Mouse (Mus musculus) CH12F3 (cell line): ENCODE data around the gene Obsl1.

Experiments
- in situ Hi-C: fragments of 300-500 bp; cut with MboI; formaldehyde crosslinking; loops from 2 replicates; pipeline ENCODE4 v1.14.3; 2020; ENCODE audit warnings: low sequenced_read_pairs

Obsl1 gene

DNA sequence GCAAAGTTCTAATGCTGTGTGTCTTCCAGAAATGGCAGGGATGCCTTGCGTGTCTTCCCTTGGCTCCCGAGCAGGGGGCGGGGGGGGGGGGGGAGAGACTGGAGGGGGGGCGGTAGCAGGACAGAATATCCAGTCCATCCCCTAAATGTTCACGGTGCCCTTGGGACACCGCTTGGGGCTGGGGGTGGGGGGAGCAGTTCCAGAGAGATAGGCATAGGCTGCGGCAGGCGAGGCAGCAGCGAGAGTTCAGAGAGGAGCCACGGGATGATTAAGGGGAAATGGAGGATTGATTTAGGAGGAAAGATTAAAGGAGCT is 48.6 kb downstream of the Obsl1 start:
- in situ Hi-C loops: no loop called here

DNA sequence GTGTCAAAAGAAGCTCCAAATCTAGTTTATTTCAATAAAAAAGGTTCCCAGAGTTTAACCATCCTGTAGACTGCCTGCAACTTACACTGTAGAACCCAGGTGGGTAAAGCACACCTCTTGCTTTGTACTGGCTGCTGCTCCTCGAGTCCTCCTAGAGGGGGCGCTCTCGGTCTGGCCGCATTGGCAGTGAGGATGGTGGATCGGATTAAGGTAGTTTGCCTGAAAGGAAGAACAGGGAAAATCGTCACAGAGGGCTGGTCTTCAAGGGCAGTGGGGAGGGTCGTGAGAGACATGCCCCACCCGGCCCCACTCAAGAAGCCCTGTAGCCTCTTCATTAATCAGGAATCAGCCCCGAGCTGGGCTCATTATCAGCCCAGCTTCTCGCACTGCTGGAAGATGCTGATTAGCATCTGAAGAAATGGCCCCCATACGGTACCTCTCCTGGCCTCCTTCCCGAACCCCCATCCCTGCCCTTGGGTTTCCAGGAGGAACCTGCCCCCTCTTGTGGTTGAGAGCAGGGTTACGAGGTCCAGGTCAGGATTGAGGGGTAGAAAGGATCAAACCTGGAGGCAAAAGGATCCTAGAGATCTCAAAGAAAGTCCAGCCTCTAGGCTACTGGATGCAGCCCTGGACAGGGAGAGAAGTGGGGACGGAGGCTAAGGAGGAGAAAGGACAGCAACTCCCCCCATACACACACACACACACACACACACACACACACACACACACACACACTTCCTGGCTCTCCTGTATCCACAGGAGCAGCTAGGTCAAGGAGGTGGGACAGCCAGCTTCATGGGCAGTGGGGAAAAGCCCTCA is 49.3 kb downstream of the Obsl1 start:
- in situ Hi-C loops: no loop called here

DNA sequence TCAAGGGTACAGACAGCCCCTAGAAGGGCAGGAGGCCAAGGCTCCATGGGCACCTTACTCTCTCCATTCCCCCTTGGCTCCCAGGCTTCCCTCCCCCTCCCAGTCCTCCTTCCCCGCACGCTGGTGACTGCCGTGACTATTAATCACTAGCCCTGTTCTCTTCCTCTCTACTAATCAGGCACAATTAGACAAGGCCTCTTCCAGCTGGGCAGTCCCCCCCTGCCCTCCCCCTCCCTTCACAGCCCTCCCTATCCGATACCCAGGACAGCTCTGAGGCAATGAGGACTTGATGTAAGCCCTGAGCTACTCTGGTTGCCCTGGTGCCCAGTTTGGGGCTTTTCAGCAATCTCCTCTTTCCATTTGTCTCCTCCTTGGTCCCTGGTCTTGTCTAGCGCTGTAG is 50.3 kb downstream of the Obsl1 start:
- in situ Hi-C loops: no loop called here

DNA sequence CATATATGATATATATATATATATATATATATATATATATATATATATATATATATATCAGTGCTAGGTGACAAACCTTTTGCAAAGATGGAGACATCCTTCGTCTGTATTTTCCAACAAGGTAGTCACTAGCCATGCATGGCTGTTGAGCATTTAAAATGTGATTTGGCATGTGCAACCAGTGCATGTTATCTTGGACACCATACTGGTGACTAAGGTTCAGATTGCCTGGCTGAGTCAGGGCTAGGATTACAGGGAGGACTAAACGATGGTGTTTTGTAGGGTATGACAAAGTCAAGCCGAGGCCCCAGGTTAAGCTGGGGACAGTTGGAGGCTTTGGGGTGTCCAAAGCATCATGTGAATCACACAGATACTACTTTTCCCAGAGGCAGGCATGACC is 50.8 kb downstream of the Obsl1 start:
- in situ Hi-C loops: no loop called here

DNA sequence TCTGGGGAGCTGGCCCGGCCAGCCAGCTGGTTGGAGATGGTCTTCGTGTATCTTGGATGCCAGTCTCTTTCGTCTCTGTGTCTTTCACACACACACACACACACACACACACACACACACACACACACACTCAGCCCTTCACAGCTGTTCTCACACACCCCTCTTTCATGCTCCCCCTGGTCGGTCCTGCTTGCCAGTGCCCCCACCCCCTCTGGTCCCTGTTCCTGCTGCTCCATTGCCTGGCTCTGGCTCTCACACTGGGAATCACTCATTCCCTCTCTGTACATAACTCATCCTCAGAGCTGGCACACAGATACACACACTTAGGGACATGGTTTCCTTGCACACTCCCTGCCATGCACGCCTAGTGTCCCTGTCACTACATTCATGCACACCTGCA is 54.4 kb downstream of the Obsl1 start:
- in situ Hi-C loops: no loop called here

DNA sequence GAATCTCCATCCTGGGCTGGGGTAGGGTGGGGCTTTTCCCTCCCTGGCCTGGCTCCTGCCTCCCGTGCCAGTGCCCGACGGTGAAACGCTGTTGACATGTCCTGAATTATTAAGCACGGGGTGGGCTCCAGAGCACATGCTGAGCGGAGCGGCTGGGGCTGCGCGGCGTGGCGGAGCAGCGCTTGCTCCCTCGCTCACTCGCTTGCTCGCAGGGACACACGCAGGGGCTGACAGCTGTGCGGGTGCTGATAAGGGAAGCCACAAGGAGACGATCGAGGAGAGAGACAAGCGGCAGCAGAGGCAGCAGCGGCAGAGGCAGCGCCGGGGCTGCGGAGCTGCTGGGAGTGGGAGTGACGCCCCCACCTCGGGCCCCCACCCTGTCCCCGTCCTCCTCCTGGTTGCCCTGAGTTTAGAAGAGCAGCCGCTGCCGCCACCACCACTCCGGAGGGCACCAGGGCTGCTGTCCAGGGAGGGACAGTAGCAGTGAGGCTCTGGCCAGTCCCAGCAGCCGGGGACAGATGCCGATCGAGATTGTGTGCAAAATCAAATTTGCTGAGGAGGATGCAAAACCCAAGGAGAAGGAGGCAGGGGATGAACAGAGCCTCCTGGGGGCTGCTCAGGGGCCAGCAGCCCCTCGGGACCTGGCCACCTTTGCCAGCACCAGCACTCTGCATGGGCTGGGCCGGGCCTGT is 55.8 kb downstream of the Obsl1 start, which contains the start of gene Asic4:
Gene Asic4, plus strand, starts transcription at position 123 of the 692 bp plus-strand sequence.
- in situ Hi-C loops: no loop called here

DNA sequence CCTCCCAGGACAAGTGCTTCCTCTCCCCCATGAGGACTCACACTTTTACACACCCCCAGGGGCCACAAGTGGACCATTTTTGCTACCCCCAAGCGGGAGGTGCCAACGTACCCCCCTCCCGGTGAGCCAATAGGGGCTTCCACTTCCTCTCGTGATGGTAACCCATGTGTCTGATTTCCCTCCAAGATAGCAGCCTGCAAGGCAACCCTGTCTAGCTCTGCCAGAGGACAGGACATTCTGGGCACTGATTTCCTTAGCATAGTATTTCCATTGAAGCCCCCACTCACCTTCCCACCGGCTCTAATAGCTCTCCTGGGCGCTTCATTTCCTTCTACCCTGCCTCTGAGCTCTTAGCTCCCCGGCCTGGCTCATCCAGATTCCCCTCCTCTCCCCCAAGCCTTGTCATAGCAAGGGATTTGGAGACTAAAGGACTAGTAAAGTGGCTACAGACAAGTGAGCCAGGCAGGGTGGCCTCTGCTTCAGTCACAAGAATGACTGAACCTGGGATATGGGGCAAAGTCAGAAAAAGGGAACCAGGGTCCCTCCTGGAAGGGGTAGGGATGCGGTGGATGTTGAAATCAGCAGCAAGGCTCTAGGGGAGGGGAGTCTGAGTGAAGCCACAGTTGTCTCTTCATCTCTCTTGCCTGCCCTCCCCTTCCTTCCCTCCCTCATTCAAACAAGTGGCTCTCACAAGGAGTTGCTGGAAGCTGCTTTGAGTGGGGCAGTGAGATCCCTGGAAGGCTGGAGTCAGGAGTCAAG is 56.7 kb downstream of the Obsl1 start:
- in situ Hi-C loops: no loop called here

DNA sequence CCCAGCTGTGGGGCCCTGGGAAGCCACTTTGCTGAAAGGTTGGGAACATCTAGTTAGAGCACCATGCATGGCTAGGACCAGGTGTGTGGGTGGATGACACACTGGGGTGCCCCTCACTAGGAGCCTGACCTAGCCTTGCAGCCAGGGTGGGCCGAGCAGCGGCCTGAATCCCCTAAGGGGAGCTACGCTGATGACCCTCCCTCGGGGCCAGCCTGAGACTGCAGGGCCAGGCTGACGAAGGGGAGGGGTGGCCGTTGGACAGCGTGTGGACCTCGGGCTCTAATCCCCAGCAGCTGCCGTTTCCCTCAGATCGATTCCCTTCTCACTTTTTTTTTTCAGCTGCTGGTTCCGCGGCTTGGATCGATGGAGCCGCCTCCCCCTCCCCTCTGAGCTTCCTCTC is 57.3 kb downstream of the Obsl1 start:
- in situ Hi-C loops: no loop called here

DNA sequence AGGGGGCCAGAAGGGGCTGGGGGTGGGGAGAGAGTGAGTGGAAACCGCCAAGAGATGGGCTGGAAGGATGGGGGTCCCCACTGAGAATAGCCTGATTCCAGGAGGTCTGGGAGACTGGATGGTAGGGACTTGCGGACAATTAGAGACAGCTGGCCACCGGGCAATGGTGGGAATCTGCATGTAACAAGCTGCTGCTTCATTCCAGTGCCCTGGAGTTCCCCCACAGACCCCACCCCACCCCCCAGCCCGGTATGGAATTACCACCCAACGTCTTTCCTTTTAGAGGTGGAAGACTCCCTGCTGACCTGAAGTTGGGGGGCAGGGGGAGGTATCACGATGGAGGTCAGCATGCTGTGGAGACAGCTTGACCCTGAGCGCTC is 58.2 kb downstream of the Obsl1 start:
- in situ Hi-C loops: no loop called here

DNA sequence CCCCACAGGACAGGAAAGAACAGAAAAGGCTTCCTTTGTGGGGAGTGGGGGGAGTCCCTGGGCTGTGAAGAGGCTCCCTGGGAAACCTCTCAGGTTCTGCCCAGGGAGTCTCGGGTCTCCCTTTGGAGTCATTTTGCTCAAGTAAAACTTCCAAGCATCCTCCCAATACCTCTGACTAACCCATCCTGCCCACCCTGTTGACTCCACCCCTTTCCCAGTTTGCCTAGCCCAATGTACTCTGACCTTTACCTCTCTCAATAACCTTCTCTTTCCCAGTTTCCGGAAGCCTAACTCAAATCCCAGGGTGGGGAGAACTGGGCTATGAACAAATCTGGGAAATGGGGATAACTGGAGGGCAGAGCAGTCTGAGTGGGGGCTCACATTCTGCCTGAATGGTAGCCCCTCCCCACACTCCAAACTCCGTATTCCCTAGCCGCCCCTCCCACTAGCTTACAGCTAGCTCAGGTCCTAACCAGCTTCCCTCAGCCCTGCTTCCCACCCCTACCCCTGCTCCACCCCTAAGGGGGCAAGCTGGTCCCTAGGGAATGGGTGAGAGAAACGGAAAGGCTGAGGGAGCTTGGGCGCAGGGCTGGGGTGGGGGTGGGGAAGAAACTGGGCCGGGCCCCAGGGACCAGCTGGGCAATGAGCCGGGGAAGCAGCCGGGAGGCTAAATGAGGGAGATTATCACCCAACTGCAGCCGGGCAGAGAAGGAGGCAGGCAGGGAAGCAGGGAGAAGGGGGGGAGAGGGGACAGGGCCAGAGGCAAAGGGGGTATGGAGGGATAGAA is 58.8 kb downstream of the Obsl1 start:
- in situ Hi-C loops: no loop called here

DNA sequence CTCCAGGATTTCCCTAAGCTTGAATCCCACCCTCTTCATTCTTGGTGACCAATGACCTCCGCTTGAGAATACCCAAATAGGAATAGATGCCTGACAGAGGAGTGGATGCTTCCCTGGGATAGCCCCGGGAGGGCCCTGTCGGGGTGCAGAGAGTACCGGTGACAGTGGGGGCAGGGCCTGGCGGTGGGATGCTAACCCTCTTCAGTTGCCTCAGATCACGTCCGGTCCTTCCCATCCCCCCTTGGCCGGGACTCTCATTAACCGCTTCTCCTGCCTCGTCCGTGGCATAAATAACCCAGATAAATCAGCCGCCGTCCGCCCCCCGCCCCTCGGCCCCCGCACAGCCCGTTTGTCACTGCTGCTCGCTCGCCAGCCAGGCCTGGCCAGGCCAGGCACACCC is 59.6 kb downstream of the Obsl1 start:
- in situ Hi-C loops: no loop called here

DNA sequence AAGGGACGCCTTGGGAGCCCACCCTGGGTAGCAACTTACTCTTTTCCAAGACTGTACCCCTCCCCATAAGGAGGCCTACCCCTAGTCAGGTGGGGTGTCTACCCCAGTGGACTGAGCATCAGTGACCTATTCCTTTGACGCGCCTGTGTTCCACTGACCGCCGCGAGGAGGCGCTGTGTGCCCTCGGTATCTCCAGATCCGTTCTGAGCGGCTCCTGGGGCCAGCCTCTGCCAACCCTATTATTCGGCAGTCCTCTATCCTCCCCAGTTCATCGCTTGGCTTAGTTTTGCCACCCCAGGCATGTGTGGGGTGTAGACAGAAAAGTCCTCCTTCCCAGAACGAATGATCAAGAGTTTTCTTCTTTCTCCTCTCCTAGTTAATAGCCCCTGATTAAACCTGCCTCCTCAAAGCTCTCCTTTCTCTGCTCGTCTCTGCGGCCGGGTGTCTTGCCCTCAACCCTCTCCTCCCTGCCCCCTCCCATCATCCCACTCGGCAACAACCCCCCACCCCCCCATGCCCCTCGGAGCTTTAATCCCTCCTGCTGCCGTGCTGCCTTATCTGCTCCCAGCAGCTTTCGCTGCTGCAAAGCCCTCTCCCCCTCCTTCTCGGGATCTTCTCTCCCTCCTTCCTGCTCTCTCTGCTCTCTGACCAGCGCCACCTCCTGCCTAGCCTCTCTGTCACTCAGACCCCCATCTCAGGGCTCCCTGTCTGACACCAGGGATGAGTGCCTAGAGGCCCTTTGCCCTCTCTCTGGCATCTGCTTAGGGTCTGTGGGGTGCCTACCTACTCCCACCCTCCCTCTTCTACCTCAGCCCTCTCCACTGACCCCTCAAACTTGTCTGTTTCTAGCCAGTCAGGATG is 60.3 kb downstream of the Obsl1 start:
- in situ Hi-C loops: no loop called here

DNA sequence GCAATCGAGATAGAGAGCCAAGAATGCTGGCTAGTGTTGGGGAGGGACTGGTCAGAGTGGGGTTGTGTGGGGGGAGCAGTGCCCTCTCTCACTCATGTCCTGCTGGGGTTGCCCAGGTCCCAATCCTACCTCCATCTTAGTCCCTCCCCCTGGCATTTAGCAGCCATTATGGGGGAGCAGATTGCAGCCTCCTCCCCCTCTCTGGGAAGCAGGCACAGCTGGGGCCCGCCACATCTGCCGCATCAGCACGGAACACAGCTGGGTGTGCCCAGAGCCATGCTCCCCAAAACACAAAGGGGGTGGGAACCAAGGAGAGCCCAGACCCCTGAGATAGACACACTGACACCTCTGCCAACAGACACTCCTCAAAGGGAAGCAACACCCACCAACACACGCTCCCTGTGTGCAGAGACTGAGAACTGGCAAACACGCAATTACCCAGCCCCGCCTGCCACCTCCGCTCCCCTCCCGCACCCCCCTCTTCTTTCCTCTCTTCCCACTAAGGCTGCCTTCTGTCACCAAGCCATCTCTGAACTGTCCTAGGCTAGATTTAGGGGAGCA is 61.0 kb downstream of the Obsl1 start:
- in situ Hi-C loops: no loop called here

DNA sequence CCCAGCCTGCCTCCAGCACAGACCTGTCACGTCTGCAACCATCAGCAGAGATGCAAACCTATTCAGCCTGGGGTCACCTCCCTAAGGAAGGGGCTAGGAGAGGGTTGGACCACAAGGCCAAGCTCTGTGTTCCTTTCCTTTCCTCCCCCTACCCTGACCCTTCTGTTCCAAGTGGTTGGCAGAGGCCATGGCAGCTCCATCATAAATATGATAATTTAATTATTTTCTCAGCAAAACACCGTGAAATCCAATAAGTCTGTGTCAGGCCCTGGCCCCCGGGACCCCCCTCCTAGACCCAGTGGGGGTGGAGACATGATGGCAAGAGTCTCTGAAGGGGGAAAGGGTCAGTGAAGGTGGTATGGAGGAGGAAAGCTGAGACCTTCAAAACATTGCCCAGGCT is 62.0 kb downstream of the Obsl1 start:
- in situ Hi-C loops: no loop called here

DNA sequence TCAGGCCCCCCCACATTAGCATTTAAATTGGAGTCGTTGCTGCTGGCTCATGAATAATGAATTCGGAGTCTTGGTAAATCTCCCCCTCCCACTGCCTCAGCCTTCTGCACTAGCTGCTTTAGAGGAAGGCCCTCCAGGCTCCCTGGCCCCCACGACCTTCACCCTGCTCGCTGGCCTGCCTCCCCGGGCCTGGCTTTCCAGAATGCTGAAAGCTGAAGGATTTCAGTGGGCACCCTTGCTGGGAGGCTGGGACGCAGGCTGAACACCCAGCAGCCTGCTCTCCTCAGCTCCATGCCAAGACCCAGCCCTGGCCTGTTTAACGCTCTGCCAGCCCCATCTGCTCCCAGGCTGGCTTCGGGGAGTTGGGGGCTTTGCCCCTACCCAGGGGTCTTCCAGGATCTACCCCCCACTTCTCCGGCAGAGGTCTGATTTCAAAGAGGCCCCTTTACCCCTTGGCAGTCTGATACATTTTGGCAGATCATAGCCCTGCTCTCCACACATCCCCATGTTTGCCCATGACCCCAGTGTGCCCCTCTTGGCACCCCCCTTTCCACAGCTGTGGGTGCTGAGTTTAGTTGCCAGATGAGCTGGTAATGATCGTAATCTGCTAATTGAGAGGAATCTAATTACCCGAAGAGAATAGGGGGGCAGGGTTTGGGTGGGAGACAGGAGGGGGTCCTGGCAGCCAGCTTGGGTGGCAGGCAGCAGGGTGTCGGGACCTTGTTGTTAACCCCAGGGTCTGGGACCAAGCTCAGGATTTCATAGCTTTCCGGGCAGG is 62.8 kb downstream of the Obsl1 start:
- in situ Hi-C loops: no loop called here

DNA sequence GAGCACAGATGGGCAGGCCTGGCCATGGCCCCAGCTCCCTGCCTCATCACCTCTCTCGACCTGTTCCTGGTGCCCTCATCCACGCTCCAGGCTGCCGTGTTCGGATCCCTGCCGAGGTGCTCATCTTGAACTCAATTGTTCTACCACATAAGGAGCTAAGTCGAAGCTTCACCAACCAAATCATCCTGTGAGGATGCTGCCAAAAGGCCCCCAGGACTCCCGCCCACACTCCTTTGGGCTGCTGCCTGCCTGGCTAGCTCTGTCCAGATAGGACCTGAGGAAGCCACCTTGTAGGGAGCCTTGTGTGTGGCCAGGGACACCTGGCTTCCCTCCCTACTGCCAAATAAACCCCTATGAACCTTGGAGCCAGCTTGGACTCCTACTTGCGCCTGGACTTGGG is 63.4 kb downstream of the Obsl1 start:
- in situ Hi-C loops: no loop called here

DNA sequence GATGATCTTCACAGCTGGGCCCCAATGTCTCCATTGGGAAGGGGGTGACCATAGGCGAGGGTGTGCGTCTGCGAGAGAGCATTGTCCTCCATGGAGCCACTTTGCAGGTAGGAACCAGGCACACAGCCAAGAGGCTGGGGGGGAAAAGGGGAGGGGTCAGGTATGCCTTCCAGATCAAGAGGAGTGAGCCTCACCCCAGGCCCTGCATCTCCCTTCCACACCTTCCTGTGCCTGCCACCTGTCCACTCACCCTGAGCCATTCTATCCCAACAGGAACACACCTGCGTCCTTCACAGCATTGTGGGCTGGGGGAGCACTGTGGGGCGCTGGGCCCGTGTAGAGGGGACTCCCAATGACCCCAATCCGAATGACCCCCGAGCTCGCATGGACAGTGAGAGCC is 64.1 kb downstream of the Obsl1 start:
- in situ Hi-C loops: no loop called here

DNA sequence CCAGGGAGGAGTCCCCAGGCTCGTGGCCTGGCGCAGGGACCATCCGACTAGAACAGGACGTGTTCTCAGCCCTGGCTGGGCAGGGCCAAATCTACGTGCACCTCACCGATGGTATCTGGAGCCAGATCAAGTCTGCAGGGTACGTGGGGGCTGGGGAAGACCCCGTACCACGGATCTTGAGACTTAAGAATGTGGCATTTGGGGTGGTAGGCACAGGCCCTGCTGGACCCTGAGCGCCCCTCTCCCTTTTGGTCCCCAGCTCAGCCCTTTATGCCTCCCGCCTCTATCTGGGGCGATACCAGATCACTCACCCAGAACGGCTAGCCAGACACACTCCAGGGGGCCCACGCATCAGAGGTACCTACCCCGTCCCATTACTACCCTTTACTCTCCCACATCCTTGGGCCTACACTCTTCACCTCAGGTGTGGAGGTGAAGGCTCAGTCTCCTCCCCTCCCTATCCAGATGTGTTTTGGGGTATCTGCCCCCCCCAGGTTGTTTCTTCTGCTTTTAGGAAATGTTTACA is 64.7 kb downstream of the Obsl1 start:
- in situ Hi-C loops: no loop called here

DNA sequence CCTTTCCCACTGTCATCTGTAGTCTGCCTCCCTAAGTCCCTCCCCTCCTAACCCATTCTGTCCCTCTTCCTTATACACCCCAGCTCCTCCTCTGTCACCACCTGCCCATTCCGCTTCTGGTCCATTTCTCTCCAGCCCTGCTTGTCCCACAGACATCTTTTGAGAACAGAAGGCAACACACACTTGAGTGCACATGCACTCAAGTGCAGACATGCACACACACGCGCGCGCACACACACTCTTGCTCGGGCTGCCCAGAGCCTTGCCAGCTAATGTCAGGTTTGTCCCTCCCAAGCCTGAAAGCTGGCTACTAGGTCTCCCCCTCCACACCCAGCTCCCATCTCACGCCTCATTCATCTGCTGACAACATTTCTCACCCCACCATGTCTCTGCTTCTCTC is 65.6 kb downstream of the Obsl1 start:
- in situ Hi-C loops: no loop called here
